Mouse (Mus musculus) spleen, postnatal 14 days (tissue): ENCODE results near the gene Ttc16.

Source experiments
- DNase-seq, 2 experiments: peaks; one replicate each; pipeline ENCODE4 v3.0.0; 2021 to 2022; ENCODE audit warnings: low spot score in 2 of 2

The Ttc16 gene

DNA sequence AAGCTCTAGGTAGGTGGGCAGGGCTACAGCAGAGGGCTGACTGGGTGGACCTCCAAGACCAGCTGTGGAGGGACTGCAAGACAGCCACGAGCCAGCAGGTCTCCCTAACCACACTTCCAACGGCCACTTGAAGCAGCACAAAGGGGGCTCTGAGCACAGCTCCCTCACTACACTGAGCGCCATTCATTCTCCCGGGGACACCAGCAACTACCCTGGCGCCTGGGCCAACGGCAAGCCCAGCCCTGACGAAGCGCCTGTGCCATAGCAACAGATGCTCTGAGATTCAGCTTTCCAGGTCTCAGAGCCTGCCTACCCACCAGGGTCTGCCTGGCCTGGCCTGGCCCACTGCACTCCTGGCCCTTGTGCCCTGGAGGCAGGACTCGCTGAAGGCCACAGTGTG is 56.7 kb downstream of the Ttc16 start:
- DNase-seq: no peak

DNA sequence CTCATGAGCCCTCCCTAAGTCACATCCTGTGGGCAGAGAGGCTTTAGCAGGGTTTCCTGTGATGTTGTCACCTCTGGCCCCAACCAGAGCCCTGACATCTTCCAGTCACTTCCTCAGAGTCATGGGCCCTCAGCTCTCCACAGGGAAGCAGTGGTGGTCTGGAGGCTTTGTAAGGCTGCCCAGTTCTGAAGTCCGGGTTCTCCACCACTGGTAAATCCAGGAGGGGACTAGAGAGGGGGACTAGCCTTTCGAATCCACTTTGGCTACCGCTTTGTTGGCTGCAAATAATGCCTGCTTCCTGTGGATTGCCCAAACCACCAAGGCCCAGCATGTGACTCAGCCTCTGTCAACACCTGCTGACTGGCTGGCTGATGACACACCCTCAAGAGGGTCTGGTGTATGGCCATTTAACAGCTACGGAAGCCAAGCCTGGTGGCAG is 60.4 kb downstream of the Ttc16 start:
- DNase-seq: no peak

DNA sequence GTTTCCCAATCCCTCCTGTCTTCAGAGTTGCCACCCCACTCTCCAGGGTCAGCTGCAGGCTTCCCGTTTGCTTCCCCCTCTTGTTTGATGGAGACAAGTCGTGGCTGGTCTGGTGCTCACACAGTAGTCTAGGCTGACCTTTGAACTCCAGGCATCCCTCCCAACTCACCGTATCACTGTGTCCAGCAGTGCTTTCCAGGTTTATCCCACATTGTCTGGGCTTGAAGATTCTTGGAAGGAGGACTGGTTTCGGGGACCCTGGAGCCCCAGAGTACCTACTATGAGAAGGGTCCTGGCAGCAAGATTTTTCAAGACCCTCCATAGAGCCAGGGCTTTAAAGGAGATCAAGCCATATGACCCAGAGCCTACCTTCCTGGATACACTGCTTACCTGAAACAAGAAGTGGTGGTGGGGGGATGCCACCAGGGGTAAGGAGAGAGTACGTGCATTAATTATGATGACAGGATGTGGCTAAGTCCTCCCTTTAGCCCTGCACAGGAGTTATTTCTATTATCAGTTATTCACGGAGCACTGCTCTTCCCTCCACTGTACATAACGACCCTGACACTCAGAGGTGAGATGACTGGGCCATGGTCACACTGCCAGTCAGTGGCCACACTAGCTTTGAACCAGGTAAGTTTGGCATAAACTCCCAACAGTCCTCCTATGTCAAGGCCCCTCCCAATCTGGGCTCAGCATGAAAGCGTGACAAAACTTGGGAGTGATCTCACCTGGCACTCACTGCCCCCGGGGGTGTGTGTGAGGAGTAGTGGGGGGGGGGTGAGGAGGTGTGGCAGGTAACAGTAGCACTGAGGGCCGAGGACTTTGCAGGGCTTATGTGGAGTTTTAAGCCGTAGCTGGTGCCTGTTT is 61.1 kb downstream of the Ttc16 start:
- DNase-seq: no peak

DNA sequence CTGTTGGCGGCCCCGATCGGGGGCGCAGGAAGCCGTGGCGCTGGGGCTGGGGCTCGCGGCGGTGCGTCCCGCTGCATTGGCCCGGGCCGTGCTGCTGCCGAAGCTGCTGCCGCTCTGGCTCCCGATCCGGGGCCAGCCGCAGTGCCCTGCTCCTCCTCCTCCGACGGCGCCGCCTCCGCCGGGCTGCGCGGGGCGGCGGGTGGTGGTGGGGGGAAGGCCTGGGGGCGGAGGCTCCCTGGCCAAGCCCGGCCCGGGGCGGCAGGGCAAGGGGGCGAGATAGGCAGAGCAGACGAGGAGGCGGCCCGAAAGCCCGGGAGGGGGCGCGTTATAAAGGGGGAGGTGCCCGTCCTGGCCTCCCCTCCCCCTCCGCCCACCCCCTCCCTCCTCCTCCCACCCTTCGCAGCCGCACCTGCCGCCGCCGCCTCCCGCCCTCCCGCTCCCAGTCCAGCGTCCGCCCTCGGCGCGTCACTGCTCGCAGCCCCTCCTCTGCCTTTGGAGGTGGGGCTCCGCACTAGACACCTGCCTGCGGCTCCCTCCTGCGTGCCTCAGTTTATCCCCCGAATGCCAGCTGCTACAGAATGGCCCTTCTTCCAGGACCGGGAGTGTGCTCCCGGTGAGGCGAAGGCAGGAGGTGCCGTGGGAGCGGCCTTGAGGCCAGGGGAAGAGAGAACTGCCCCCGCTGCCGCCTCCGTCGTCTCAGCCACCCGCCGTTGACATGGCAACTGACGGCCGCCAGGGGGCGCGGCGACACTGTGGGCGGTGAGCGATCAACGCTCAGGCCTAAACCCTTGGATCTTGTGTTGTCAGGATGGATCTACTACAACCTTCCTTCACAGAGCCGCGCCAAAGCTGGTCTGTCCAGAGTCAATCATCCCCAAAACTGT is 62.3 kb downstream of the Ttc16 start, which contains the start of gene Cdk9:
Gene Cdk9, minus strand, starts transcription at position 143 of the 884 bp plus-strand sequence.
- peak; percentile 84 to 93 for DNase-seq

DNA sequence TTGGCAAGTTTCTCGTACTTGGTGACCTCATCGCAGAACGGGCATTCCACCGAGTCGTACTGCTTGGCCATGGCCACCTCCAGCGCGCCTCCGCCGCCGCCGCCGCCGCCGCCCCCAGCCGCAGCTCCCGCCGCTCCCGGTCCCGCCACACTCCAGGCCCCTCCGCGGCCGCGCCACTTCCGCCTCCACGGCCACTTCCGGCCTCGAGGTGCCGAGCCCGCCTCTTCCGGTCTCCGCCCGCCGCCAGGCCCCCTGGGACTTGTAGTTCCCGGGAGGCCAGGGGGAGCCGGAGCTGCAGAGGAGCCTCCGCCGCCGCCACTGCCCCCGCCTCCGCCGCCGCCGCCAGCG is 62.9 kb downstream of the Ttc16 start:
- DNase-seq: peak; percentile 89 to 96

DNA sequence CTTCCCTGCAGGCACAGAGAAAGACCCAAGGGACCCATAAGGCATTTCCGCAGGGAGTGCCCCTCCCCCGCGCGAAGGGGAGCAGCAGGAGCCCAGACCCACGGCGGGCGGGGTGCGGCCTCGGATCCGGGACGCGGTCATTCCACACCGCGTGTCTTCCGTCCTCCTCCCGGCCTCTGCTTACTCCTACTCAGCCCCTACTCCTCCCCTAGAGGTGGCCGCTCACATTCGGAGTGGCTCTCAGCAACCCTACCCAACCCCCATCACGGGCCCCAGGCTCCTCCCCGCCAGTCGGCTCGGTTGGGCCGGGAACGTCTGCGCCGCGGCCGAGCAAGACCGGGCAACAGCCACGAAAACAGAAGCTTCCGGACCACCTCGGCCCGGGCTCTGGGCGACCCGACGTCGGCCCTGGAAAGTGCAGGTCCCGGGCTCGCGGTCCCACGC is 63.3 kb downstream of the Ttc16 start:
- DNase-seq: peak; percentile 39 to 65

DNA sequence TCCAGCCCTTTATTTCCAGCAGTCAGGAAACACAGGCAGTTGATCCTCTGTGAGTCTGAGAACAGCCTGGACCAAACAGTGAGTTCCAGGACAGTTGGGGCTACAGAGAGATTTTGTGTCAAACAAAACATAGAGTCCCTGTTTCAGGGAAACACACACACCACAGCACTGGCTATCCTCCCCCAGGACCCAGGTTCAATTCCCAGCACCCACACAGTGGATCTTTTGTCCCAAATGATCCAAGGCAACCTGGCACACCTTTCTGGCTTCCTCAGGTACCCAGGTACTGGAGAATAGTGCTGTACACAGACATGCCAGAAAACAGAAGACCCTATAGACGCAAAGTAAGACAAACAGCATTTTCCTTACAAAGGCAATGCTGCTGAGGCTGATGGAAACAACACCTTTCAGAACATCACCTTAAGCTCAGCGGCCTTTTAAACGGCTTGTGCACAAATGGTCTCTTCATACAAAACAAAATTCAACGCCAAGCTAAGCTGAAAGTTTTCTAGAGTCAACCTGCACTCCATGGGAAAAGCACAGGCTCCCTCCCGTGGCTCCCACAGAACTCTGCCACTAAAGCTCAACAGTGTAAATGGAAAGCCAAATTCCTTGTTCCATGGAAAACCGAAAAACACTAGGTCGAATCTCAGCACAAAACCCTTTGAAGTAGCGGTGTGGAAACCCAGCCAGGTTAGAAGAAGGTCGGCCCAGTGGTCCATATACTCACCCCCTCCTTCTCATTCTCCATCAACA is 64.0 kb downstream of the Ttc16 start:
- no peak for DNase-seq

DNA sequence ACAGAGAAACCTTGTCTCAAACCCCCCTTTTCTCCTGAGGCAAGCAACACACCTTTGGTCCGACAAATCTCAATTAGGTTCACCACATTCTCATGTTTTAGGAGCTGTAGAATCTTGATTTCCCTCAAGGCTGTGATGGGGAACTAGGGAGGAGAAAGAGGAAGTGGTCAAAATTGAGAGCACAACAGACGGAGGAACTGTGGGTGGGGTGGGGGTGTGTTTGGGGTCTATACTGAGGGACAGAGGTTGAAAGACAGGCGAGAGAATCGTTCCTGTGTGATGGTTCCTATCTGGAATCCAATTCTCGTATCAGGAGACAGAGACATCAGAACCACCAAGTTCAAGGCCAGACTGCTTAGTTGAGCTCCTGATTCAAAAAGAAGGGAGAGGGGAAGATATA is 65.0 kb downstream of the Ttc16 start:
- DNase-seq: no peak

DNA sequence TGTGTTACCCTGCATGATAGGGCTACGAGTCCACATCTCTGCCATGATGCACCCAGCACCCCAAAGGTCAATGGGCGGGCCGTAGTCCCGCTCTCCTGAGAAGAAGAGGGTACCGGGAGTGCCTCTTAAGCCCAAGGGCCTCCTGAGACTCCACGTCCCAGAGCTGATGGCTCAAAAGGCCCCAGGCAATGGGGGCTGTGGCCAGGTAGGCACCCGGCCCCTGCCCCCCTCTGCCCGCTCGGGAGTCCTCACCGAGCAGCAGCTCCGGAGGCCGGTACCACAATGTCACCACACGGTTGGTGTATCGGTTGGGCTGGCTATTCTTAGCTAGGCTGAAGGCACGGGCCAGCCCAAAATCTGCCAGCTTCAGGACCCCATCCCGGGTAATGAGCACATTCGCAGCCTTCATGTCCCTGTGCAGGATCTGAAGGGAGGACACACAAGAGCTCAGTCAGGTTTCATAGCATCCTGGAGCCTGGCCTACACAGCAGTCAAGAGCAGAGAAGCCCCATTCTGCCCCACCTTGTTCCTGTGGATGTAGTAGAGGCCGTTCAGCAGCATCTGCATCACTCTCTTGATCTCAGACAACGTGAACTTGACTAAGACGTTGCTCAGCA is 65.8 kb downstream of the Ttc16 start:
- DNase-seq: no peak

DNA sequence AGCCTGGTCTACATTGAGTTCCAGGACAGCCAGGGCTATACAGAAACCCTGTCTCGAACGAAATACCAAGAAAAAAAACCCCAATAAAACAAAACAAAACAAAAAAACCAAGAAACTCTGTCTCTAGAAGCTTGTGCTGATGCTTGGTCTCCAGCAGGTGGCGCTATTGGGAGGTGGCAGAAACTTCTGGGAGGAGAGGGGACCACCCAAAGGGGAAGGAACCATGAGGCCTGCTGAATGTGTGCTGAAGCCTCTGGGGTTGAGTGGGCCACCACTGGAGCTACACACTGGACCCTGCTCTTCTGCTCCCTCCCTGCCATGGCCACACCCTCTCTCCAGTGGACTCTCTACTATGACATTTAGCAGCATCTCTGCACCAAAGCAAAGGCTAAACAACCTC is 66.8 kb downstream of the Ttc16 start:
- peak; percentile 49 to 71 for DNase-seq
